Mouse (Mus musculus) right cerebral cortex, postnatal 14 days (tissue): ENCODE results near the gene Klhdc7a.
"Not testable (repeated sequence)": the region's sequence is repeated elsewhere in the genome, so short reads cannot be mapped to it uniquely, and the experiment has no call there.

ENCODE experiments used
- DNase-seq: peaks from one replicate; pipeline ENCODE4 v3.0.0; 2022

Klhdc7a gene

GRCm38 (mm10) chr4:139967922-139968321 lies at the start of gene Klhdc7a:
TSS of gene Klhdc7a (minus strand) at chr4:139968026.
- peak; percentile 60 for DNase-seq

- DNase-seq = no peak
Observed at GRCm38 (mm10) chr4:140015916-140016315, 48.1 kb upstream of the Klhdc7a start.

- peak; percentile 39 for DNase-seq
Observed at GRCm38 (mm10) chr4:140010728-140011470, 43.1 kb upstream of the Klhdc7a start.

GRCm38 (mm10) chr4:140004932-140005331 lies 37.1 kb upstream of the Klhdc7a start:
- no peak for DNase-seq

GRCm38 (mm10) chr4:140004170-140004569 lies 36.3 kb upstream of the Klhdc7a start:
- peak; percentile 36 for DNase-seq

GRCm38 (mm10) chr4:140002069-140002468 lies 34.2 kb upstream of the Klhdc7a start:
- no peak for DNase-seq

- DNase-seq = no peak
Observed at GRCm38 (mm10) chr4:140000911-140001310, 33.1 kb upstream of the Klhdc7a start.

- DNase-seq = no peak
Observed at GRCm38 (mm10) chr4:139999033-139999432, 31.2 kb upstream of the Klhdc7a start.

- no peak for DNase-seq
Observed at GRCm38 (mm10) chr4:139995659-139996058, 27.8 kb upstream of the Klhdc7a start.

- DNase-seq = no peak
Observed at GRCm38 (mm10) chr4:139993111-139993755, 25.4 kb upstream of the Klhdc7a start.

- DNase-seq = no peak
Observed at GRCm38 (mm10) chr4:139986913-139987312, 19.1 kb upstream of the Klhdc7a start.

- no peak for DNase-seq
Observed at GRCm38 (mm10) chr4:139978716-139979115, 10.9 kb upstream of the Klhdc7a start.

- no peak for DNase-seq
Observed at GRCm38 (mm10) chr4:139977308-139977781, 9.5 kb upstream of the Klhdc7a start.

- DNase-seq = no peak
Observed at GRCm38 (mm10) chr4:139974506-139974905, 6.7 kb upstream of the Klhdc7a start.

GRCm38 (mm10) chr4:139967475-139967891 lies 343 bp downstream of the Klhdc7a start:
- no peak for DNase-seq

GRCm38 (mm10) chr4:139966981-139967380 lies 845 bp downstream of the Klhdc7a start:
- no peak for DNase-seq

GRCm38 (mm10) chr4:139965596-139966185 lies 2.1 kb downstream of the Klhdc7a start:
- DNase-seq = no peak

GRCm38 (mm10) chr4:139964406-139964805 lies 3.4 kb downstream of the Klhdc7a start:
- DNase-seq = no peak

GRCm38 (mm10) chr4:139963911-139964310 lies 3.9 kb downstream of the Klhdc7a start:
- no peak for DNase-seq

- no peak for DNase-seq
Observed at GRCm38 (mm10) chr4:139963059-139963458, 4.8 kb downstream of the Klhdc7a start.

GRCm38 (mm10) chr4:139961816-139962215 lies 6.0 kb downstream of the Klhdc7a start:
- DNase-seq = no peak

- DNase-seq = not testable (repeated sequence)
Observed at GRCm38 (mm10) chr4:139961329-139961728, 6.5 kb downstream of the Klhdc7a start.

- no peak for DNase-seq
Observed at GRCm38 (mm10) chr4:139960724-139961315, 7.0 kb downstream of the Klhdc7a start.
